Mouse (Mus musculus) bone marrow, adult 2 months (tissue): ENCODE measurements around the gene Gpr1.

Experiments used
- CTCF ChIP-seq: fragments of 200-500 bp; IDR thresholded peaks from 2 replicates; pipeline ENCODE4 v1.5.1; 2011; ENCODE audit warnings: low read length, control low read depth; ENCODE audit not compliant: control insufficient read depth, insufficient read depth
- POLR2A ChIP-seq: fragments of 200-500 bp; IDR thresholded peaks from 2 replicates; pipeline ENCODE4 v1.6.1; 2011; ENCODE audit warnings: low read depth, mild to moderate bottlenecking, control low read depth, low read length, borderline replicate concordance; ENCODE audit not compliant: control insufficient read depth

DNA sequence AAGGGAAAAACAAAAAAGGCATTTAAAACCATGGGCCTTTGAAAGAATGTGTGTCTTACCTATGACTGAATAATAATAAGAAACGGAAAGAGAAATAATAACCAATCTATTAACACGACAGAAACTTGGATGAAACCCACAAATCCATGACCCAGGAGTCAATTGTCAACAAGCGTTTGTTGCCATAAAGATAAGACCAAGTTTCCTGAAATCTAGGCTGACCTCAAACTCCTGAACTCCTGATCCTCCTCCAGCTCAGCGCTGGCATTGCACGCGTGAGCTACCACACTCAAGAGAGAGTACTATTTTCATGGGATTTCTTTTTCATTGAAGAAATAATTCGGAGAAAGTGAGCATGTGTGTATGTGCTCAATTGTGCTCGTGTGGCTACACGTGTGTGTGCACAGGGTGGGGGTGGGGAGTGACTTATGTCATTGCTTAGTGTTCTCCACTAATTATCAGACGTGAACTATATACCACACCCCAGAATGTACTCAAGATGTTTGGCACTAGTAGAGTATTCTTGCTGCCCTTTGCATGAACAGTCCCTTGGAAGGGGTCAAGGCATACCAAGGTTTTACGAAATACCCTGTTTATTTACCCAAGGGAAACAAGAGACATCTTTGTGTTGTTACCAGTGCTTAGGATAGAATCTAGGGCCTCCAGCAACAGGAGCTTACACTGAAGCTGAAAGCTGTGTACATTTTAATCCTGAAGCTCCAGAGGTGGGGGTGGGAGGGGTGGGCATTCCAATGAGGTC lies 21.9 kb downstream of the Gpr1 start:
- TF ChIP-seq POLR2A = no peak
- no peak for TF ChIP-seq CTCF
